Mouse (Mus musculus): ENCODE measurements at regions not wholly inside any gene's neighbourhood (a gene's known extent, or its start where the extent isn't known, plus 50 kb on each side); places are given as distances from the start of the nearest gene placed in this dataset.

GRCm38 (mm10) chr9:100391566-100392213, 94.9 kb downstream of the Il20rb start:
- TF ChIP-seq POLR2A (IDR thresholded peaks at IDR 0.05; ENCODE audit: low read depth, low read length) (no peak), CTCF (conservative IDR thresholded peaks at IDR 0.05; ENCODE audit: insufficient read depth, insufficient read length, low read depth, low read length) (no peak)

Data from kidney, adult 2 months (tissue).